Mouse (Mus musculus): ENCODE data around the gene Spic. TPM values are rescaled to one million over a fixed set of nuclear protein-coding genes. Genes with fewer than 3 reads are reported as not detected.

Gene Spic
- polyA plus RNA-seq (2016; fragmentation: Nextera tagmentation; extraction: Ambion mirVana), result not detected in 2 replicates

- no peaks in the 10 kb centered on the region for H3K9me3 ChIP-seq
- H3K27me3 ChIP-seq (ENCODE audit: poor library complexity, severe bottlenecking), result no peaks in the 10 kb centered on the region
- no peak within 1 kb of the TSS for H3K4me3 ChIP-seq
- H3K27ac ChIP-seq, result no peak within 1 kb of the TSS
- DNase-seq (ENCODE audit: extremely low spot score, low spot score), result no peak
- H3K36me3 ChIP-seq (replicated peaks), result no peaks in the 10 kb centered on the region
- WGBS, result 77% methylated on average over 5 of the region's 5 CpGs
- no peaks in the 10 kb centered on the region for H3K4me1 ChIP-seq
Observed at GRCm38 (mm10) chr10:88684925-88685324, at the start of gene Spic. Spic (minus strand) TSS chr10:88685015.

DNA sequence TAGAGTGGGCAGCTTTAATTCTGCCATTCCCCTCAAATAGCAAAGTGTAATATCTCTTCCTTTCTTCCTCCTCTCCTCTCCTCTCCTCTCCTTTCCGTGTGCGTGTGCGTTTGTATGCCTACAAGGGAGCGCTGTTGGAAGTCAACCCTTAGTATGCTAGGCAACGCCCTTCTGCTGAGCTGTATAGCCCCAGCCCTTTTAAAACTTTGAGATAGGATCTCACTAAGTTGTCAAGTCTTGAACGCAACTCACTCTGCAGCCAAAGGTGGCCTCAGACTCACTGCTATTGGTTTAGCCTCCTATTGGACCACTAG, 47.5 kb upstream of the Spic start:
- peak overlapping the region; percentile 96 for H3K4me3 ChIP-seq
- WGBS, result 22% methylated on average over 6 of the region's 6 CpGs
- no peaks in the 10 kb centered on the region for H3K27me3 ChIP-seq (ENCODE audit: poor library complexity, severe bottlenecking)
- no peak overlapping the region for H3K27ac ChIP-seq
- DNase-seq (ENCODE audit: extremely low spot score, low spot score), result no peak
- peaks cover 21% of the 10 kb centered on the region for H3K36me3 ChIP-seq (replicated peaks)
- peaks cover 17% of the 10 kb centered on the region for H3K4me1 ChIP-seq
- H3K9me3 ChIP-seq, result no peaks in the 10 kb centered on the region

DNA sequence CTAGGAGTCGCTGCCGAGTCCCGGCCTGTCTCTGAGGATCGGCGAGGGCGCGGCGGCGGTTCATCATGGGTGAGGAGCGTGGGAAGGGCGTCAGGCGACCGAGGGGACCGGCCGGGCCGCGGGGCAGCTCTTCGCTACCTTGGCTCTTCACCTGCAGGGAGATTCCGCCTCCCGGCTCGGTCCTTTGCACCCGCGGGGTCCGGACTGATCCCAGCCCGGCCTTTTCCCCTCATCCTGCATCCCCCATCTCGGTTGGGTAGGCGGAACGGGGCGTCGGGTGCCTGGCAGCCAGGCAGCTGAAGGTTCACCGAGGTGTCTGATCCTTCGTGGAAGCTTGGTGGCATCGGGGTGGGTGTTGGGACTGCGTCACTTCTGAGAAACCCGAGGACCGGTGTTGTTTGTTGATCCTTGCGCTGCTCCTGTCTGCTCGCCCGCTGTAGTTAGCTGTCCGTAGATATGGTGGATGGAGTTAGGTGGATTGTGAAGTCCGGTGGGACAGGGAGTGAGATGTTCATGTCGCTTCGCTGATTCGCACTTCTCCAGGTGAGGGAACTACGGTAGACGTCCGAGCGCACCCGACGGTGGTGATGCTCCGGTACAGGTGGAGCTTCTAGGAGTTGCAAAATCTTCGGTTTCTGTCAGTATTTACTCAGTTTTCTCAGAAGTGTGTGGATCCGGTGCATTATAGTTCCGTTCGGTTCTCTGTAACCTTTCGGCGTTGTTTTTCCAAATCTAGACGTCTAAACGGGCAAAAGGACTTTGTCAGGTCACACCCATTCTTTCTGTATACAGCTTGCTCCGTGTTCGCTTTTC, 46.9 kb upstream of the Spic start:
- no peak for DNase-seq (ENCODE audit: extremely low spot score, low spot score)
- H3K36me3 ChIP-seq (replicated peaks), result peaks cover 15% of the 10 kb centered on the region
- H3K4me1 ChIP-seq, result peaks cover 17% of the 10 kb centered on the region
- WGBS, result 2% methylated on average over 61 of the region's 61 CpGs
- no peaks in the 10 kb centered on the region for H3K27me3 ChIP-seq (ENCODE audit: poor library complexity, severe bottlenecking)
- H3K27ac ChIP-seq, result peak overlapping the region; percentile 92
- no peaks in the 10 kb centered on the region for H3K9me3 ChIP-seq
- peak overlapping the region; percentile 96 for H3K4me3 ChIP-seq

GRCm38 (mm10) chr10:88730571-88731495, 46.0 kb upstream of the Spic start, which contains the start of gene Arl1:
Arl1 (plus strand) TSS chr10:88730858.
- no peaks in the 10 kb centered on the region for H3K9me3 ChIP-seq
- H3K27me3 ChIP-seq (ENCODE audit: poor library complexity, severe bottlenecking), result no peaks in the 10 kb centered on the region
- H3K4me1 ChIP-seq, result peaks cover 17% of the 10 kb centered on the region
- WGBS, result under 1% methylated on average over 65 of the region's 65 CpGs
- peak within 1 kb of the TSS; percentile 92 for H3K27ac ChIP-seq
- peak within 1 kb of the TSS; percentile 96 for H3K4me3 ChIP-seq
- DNase-seq (ENCODE audit: extremely low spot score, low spot score), result peak; percentile 90
- peaks cover 6% of the 10 kb centered on the region; the same call in 1 of the 2 replicates for H3K36me3 ChIP-seq (replicated peaks)

- no peak overlapping the region for H3K27ac ChIP-seq
- no peak overlapping the region for H3K4me3 ChIP-seq
- H3K4me1 ChIP-seq, result peaks cover 17% of the 10 kb centered on the region
- H3K36me3 ChIP-seq (replicated peaks), result no peaks in the 10 kb centered on the region
- no peaks in the 10 kb centered on the region for H3K9me3 ChIP-seq
- WGBS, result 79% methylated on average over 8 of the region's 8 CpGs
- no peaks in the 10 kb centered on the region for H3K27me3 ChIP-seq (ENCODE audit: poor library complexity, severe bottlenecking)
- no peak for DNase-seq (ENCODE audit: extremely low spot score, low spot score)
Observed at GRCm38 (mm10) chr10:88728166-88728565, 43.4 kb upstream of the Spic start.

- no peak for DNase-seq (ENCODE audit: extremely low spot score, low spot score)
- Histone ChIP-seq H3K36me3 (replicated peaks) (no peaks in the 10 kb centered on the region), H3K9me3 (no peaks in the 10 kb centered on the region), H3K4me3 (no peak overlapping the region), H3K27me3 (ENCODE audit: poor library complexity, severe bottlenecking) (no peaks in the 10 kb centered on the region), H3K27ac (no peak overlapping the region), H3K4me1 (peaks cover 8% of the 10 kb centered on the region)
- 58% methylated on average over 1 of the region's 1 CpGs for WGBS
Observed at GRCm38 (mm10) chr10:88727128-88727527, 42.3 kb upstream of the Spic start.

- Histone ChIP-seq H3K27ac (no peak overlapping the region), H3K9me3 (no peaks in the 10 kb centered on the region), H3K4me1 (peaks cover 3% of the 10 kb centered on the region), H3K36me3 (replicated peaks) (no peaks in the 10 kb centered on the region), H3K27me3 (ENCODE audit: poor library complexity, severe bottlenecking) (no peaks in the 10 kb centered on the region), H3K4me3 (no peak overlapping the region)
- WGBS, result 66% methylated on average over 2 of the region's 2 CpGs
- DNase-seq (ENCODE audit: extremely low spot score, low spot score), result no peak
Observed at GRCm38 (mm10) chr10:88725343-88725742, 40.5 kb upstream of the Spic start.

DNA sequence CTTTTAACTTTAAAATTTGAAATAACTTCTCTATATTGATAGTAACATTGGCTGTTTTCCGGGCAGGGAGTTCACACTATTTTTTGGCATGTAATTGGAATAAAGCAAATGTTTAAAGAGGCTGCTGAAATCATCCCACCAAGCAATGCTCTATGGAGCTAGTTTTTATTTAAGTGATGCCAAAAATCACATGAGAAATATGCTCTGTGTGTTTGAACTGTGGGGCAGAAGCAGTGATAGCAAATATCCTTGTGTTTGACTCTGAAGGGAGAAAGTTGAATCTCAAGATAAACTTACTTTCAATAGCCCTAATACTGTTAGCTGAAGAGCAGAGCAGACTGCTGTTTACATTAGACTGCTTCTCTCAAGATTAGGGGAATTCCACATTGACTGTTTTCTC, 34.8 kb upstream of the Spic start:
- H3K9me3 ChIP-seq, result no peaks in the 10 kb centered on the region
- DNase-seq (ENCODE audit: extremely low spot score, low spot score), result no peak
- no peaks in the 10 kb centered on the region for H3K27me3 ChIP-seq (ENCODE audit: poor library complexity, severe bottlenecking)
- WGBS, result 100% methylated on average over 1 of the region's 1 CpGs
- H3K27ac ChIP-seq, result no peak overlapping the region
- no peak overlapping the region for H3K4me3 ChIP-seq
- no peaks in the 10 kb centered on the region for H3K36me3 ChIP-seq (replicated peaks)
- peaks cover 8% of the 10 kb centered on the region for H3K4me1 ChIP-seq

GRCm38 (mm10) chr10:88717756-88718025, 32.9 kb upstream of the Spic start:
- DNase-seq (ENCODE audit: extremely low spot score, low spot score), result no peak
- no peaks in the 10 kb centered on the region for H3K9me3 ChIP-seq
- no peaks in the 10 kb centered on the region for H3K36me3 ChIP-seq (replicated peaks)
- no peak overlapping the region for H3K4me3 ChIP-seq
- no peaks in the 10 kb centered on the region for H3K27me3 ChIP-seq (ENCODE audit: poor library complexity, severe bottlenecking)
- no peak overlapping the region for H3K27ac ChIP-seq
- H3K4me1 ChIP-seq, result peaks cover 8% of the 10 kb centered on the region
- 41% methylated on average over 2 of the region's 2 CpGs for WGBS

- Histone ChIP-seq H3K9me3 (no peaks in the 10 kb centered on the region), H3K27me3 (ENCODE audit: poor library complexity, severe bottlenecking) (no peaks in the 10 kb centered on the region), H3K36me3 (replicated peaks) (no peaks in the 10 kb centered on the region), H3K4me1 (peaks cover 8% of the 10 kb centered on the region), H3K4me3 (no peak overlapping the region), H3K27ac (no peak overlapping the region)
- DNase-seq (ENCODE audit: extremely low spot score, low spot score), result no peak
- WGBS, result 55% methylated on average over 13 of the region's 13 CpGs
Observed at GRCm38 (mm10) chr10:88716986-88717755, 32.4 kb upstream of the Spic start.

DNA sequence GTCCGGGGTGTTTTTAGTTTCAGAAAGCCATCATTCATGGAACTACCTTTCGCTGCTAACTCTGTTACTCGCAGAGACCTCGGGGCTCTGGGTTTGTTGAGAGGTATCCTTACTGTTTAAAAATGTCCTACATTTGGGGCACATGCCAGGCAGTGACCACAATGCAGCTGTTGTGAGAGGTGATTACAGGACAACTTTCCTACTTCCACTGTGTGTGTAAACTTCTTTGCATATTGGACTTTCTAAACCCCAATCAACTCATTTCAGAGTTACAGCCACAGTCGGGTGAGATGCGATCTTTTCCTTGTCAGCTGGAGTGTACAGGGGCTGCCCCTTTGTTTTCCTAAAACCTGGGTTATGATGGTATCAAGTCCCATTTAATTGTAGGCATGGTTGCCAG, 30.8 kb upstream of the Spic start:
- Histone ChIP-seq H3K27me3 (ENCODE audit: poor library complexity, severe bottlenecking) (no peaks in the 10 kb centered on the region), H3K4me3 (no peak overlapping the region), H3K36me3 (replicated peaks) (no peaks in the 10 kb centered on the region), H3K4me1 (peaks cover 8% of the 10 kb centered on the region), H3K9me3 (no peaks in the 10 kb centered on the region), H3K27ac (no peak overlapping the region)
- no peak for DNase-seq (ENCODE audit: extremely low spot score, low spot score)
- WGBS, result 82% methylated on average over 6 of the region's 6 CpGs

DNA sequence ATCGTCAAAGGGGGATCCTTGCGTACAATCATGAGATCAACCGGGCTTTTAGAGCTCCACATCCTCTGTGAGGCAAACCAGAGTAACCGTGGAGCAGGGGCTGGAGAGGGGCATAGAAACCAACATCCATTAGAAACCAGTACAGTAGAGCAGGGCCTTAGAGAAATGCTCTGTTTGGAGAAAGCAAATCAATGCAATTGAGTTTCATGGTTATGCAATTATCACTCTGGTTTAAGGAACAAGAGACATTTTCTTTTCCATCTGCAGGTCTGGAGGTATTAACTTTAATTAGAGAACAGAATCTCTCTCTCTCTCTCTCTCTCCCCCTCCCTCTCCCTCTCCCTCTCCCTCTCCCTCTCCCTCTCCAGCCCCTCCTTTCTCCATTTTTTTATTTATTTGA, 29.9 kb upstream of the Spic start:
- Histone ChIP-seq H3K4me1 (peaks cover 8% of the 10 kb centered on the region), H3K27ac (no peak overlapping the region), H3K4me3 (no peak overlapping the region), H3K36me3 (replicated peaks) (no peaks in the 10 kb centered on the region), H3K9me3 (no peaks in the 10 kb centered on the region), H3K27me3 (ENCODE audit: poor library complexity, severe bottlenecking) (no peaks in the 10 kb centered on the region)
- 88% methylated on average over 4 of the region's 4 CpGs for WGBS
- no peak for DNase-seq (ENCODE audit: extremely low spot score, low spot score)

All from forebrain, embryonic 10.5 days (tissue).